Mouse (Mus musculus): ENCODE data around the gene Ptgr2. TPM values are rescaled to one million over a fixed set of nuclear protein-coding genes. Genes with fewer than 3 reads are reported as not detected.
"Not testable (repeated sequence)": the region's sequence is repeated elsewhere in the genome, so short reads cannot be mapped to it uniquely, and the experiment has no call there.

Ptgr2 gene
- polyA plus RNA-seq, 1 experiment from 2014 or later: 22.4 TPM

DNA sequence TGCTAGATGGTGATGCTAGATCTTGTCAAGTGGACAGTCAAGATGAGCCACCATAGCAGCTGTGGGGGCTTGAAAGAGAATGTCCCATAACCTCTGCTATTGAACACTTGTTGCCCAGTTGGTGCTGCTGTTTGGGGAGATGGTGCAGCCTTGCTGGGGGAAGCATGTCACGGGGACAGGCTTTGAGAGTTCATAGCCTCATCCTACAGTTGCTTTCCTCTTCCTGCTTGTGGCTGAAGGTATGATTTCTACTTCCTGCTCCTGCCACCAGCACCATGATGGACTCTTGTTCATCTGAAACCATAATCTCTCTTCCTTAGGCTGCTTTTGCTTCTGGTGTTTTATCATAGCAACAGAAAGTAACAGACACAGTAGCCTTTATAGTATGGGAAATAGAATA, 19.5 kb downstream of the Ptgr2 start:
- Histone ChIP-seq H3K4me1 (replicated peaks) (peaks cover under 1% of the 10 kb centered on the region), H3K4me3 (replicated peaks) (no peak overlapping the region), H3K27me3 (no peaks in the 10 kb centered on the region), H3K4me2 (no peak overlapping the region), H3K36me3 (replicated peaks) (peaks cover 80% of the 10 kb centered on the region), H3K27ac (replicated peaks) (no peak overlapping the region), H3K9ac (no peak overlapping the region), H3K9me3 (replicated peaks) (no peaks in the 10 kb centered on the region)
- 71% methylated on average over 1 of the region's 1 CpGs for WGBS (ENCODE audit: insufficient replicate concordance)
- ATAC-seq (ENCODE audit: insufficient read depth): no peak

DNA sequence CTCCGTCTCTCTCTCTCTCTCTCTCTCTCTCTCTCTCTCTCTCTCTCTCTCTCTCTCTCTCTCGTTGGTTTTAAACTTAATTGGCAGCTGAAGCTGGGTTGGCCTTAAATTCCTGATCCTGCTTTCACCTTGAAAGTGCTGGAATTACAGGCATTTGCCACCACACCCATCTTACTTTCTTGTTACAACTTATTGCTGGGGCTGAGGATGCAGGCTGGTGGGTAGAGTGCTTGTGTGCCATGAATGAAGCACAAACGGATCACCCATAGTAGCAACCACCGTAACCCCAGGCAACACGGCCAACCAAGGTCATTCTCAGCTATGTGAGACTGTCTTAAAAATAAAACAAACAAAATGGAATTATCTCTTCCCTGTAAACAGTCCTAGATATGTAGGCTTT, 26.3 kb downstream of the Ptgr2 start:
- WGBS (ENCODE audit: insufficient replicate concordance): 78% methylated on average over 4 of the region's 5 CpGs
- peaks cover 9% of the 10 kb centered on the region for H3K4me1 ChIP-seq (replicated peaks)

DNA sequence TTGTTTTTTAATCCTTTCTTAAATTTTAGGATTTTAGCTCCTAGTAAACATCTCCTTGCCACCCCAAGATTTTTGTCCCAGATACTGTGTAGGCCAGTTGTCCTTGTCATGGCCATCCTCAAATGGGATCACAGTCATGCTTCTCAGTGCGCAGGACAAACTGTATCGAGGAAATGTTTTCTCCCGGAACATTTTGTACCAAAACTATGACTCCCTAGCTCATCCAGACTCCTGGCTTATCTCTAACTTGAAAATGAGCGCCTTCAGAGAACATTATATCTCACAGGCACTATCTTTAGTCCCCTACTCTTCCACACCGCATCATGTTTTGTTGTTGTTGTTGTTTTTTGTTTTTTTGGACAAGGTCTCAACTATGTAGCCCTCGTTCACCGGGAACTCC, 31.0 kb downstream of the Ptgr2 start:
- Histone ChIP-seq H3K4me1 (replicated peaks) (peaks cover 42% of the 10 kb centered on the region), H3K9ac (peak overlapping the region; percentile 99), H3K4me3 (replicated peaks) (peak overlapping the region; percentile 95), H3K4me2 (peak overlapping the region; percentile 91), H3K36me3 (replicated peaks) (0 out of 2 replicates have a peak, but pooled peaks cover 11% of the 10 kb centered on the region), H3K27ac (replicated peaks) (peak overlapping the region; percentile 90), H3K27me3 (no peaks in the 10 kb centered on the region), H3K9me3 (replicated peaks) (no peaks in the 10 kb centered on the region)
- 37% methylated on average over 7 of the region's 7 CpGs for WGBS (ENCODE audit: insufficient replicate concordance)
- ATAC-seq (ENCODE audit: insufficient read depth): no peak

More for the DNA sequence above, 26.3 kb downstream of the Ptgr2 start:
- no peak overlapping the region for H3K4me3 ChIP-seq (replicated peaks)
- no peaks in the 10 kb centered on the region for H3K27me3 ChIP-seq
- ATAC-seq (ENCODE audit: insufficient read depth): no peak
- no peak overlapping the region for H3K4me2 ChIP-seq
- H3K36me3 ChIP-seq (replicated peaks): peaks cover 45% of the 10 kb centered on the region
- H3K9ac ChIP-seq: no peak overlapping the region
- H3K9me3 ChIP-seq (replicated peaks): no peaks in the 10 kb centered on the region
- H3K27ac ChIP-seq (replicated peaks): no peak overlapping the region

DNA sequence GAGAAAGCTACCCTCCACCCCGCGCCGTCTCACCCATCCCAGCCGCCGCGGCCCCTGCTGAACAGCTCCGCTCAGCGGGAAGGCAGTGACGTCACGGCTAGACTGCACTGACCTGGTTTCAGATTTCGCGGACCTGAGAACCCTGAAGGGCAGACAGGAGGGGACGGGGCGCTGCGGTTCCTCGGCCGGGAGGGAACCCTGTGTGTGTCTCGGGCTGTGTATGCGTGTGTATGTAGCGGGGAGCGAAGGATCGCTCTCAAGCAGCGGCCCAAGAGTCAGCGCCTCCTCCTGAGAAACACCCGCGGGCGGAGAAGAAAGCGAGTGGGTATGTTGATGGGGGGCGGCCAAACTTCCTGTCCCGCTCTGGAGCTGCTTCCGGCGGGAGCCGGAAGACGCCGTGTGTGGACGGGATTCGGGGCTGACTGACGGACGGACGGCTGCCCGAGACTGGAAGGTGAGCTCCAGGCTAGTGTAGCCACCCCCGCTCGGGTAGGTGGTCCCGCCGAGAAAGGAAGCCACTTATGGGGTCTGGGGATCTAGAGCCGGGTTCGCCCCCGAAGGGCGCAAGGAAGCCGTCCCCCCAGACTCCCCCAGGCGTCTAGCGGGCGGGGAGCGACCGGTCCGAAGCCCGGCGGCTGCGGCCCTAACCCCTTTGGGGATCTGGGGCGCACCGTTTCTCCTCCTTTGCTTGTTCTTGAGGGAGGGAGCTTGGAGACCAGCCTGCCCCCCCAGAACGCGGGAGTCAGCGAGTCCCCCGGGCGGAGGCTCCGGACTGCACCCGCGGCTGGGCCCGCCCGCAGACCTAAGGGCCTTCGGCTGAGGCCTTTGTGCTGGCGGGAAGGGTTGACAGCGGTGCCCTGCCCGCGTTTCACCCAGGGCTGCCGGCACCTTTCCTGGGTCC, 31.9 kb downstream of the Ptgr2 start, which contains the start of gene Zfp410:
Gene Zfp410 (plus strand): TSS at position 132 of the 901 bp plus-strand sequence.
- peak; percentile 86 for ATAC-seq (ENCODE audit: insufficient read depth)
- WGBS (ENCODE audit: insufficient replicate concordance): under 1% methylated on average over 76 of the region's 77 CpGs
- H3K36me3 ChIP-seq (replicated peaks): 0 out of 2 replicates have a peak, but pooled peaks cover 13% of the 10 kb centered on the region
- H3K4me1 ChIP-seq (replicated peaks): peaks cover 45% of the 10 kb centered on the region
- no peaks in the 10 kb centered on the region for H3K27me3 ChIP-seq
- H3K4me2 ChIP-seq: peak within 1 kb of the TSS; percentile 91
- peak within 1 kb of the TSS; percentile 90 for H3K27ac ChIP-seq (replicated peaks)
- H3K4me3 ChIP-seq (replicated peaks): peak within 1 kb of the TSS; percentile 95
- peak within 1 kb of the TSS; percentile 99 for H3K9ac ChIP-seq
- H3K9me3 ChIP-seq (replicated peaks): no peaks in the 10 kb centered on the region

- no peak overlapping the region for H3K9ac ChIP-seq
- H3K4me1 ChIP-seq (replicated peaks): no peaks in the 10 kb centered on the region; the same call in 1 of the 2 replicates
- no peaks in the 10 kb centered on the region for H3K27me3 ChIP-seq
- H3K4me3 ChIP-seq (replicated peaks): no peak overlapping the region
- 68% methylated on average over 4 of the region's 4 CpGs for WGBS (ENCODE audit: insufficient replicate concordance)
- no peak overlapping the region for H3K4me2 ChIP-seq
- no peak overlapping the region for H3K27ac ChIP-seq (replicated peaks)
- H3K9me3 ChIP-seq (replicated peaks): no peaks in the 10 kb centered on the region
- no peak for ATAC-seq (ENCODE audit: insufficient read depth)
- H3K36me3 ChIP-seq (replicated peaks): peaks cover 78% of the 10 kb centered on the region
Measured at GRCm38 (mm10) chr12:84327111-84327512, 42.1 kb downstream of the Ptgr2 start.

GRCm38 (mm10) chr12:84336963-84337625, 52.1 kb downstream of the Ptgr2 start:
- H3K27me3 ChIP-seq: no peaks in the 10 kb centered on the region
- no peaks in the 10 kb centered on the region for H3K4me1 ChIP-seq (replicated peaks)
- H3K4me3 ChIP-seq (replicated peaks): no peak overlapping the region
- no peak overlapping the region for H3K9ac ChIP-seq
- H3K4me2 ChIP-seq: no peak overlapping the region
- 42% methylated on average over 11 of the region's 11 CpGs for WGBS (ENCODE audit: insufficient replicate concordance)
- H3K9me3 ChIP-seq (replicated peaks): no peaks in the 10 kb centered on the region
- peaks cover 92% of the 10 kb centered on the region for H3K36me3 ChIP-seq (replicated peaks)
- no peak overlapping the region for H3K27ac ChIP-seq (replicated peaks)
- no peak for ATAC-seq (ENCODE audit: insufficient read depth)

DNA sequence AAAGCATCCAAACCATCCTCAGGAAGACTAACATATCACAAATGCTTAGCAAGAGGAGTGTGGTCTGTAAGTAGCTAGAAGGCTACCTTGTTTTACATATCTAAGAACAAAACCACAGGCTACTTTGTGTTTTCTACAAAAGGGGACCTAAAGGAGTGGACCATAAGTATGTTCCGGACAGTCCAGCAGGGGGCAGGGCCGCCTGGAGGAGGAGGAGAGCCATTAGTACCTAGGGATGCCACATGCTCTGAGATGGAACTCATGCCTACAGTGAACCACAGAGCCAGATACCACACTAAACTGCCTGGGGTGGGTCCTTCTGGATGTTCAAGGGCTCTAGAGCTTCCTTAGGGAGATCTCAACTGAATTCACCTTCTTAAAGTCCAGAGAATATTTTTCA, 62.2 kb downstream of the Ptgr2 start:
- Histone ChIP-seq H3K36me3 (replicated peaks) (peaks cover 42% of the 10 kb centered on the region), H3K27me3 (no peaks in the 10 kb centered on the region), H3K27ac (replicated peaks) (no peak overlapping the region), H3K4me2 (no peak overlapping the region), H3K9me3 (replicated peaks) (no peaks in the 10 kb centered on the region), H3K4me1 (replicated peaks) (no peaks in the 10 kb centered on the region), H3K9ac (no peak overlapping the region), H3K4me3 (replicated peaks) (no peak overlapping the region)
- no peak; the same call in 1 of the 2 replicates for ATAC-seq (ENCODE audit: insufficient read depth)
- 42% methylated on average over 2 of the region's 2 CpGs for WGBS (ENCODE audit: insufficient replicate concordance)

GRCm38 (mm10) chr12:84358699-84359098, 73.7 kb downstream of the Ptgr2 start:
- not testable (repeated sequence) for H3K9ac ChIP-seq; ATAC-seq (ENCODE audit: insufficient read depth); H3K4me3 ChIP-seq (replicated peaks); H3K27me3 ChIP-seq; H3K9me3 ChIP-seq (replicated peaks)
- H3K4me2 ChIP-seq: peak overlapping the region; percentile 53
- H3K27ac ChIP-seq (replicated peaks): peak overlapping the region; percentile 75
- H3K4me1 ChIP-seq (replicated peaks): peaks cover 57% of the 10 kb centered on the region
- H3K36me3 ChIP-seq (replicated peaks): peaks cover 16% of the 10 kb centered on the region; the same call in 1 of the 2 replicates
- 29% methylated on average over 2 of the region's 2 CpGs for WGBS (ENCODE audit: insufficient replicate concordance)

DNA sequence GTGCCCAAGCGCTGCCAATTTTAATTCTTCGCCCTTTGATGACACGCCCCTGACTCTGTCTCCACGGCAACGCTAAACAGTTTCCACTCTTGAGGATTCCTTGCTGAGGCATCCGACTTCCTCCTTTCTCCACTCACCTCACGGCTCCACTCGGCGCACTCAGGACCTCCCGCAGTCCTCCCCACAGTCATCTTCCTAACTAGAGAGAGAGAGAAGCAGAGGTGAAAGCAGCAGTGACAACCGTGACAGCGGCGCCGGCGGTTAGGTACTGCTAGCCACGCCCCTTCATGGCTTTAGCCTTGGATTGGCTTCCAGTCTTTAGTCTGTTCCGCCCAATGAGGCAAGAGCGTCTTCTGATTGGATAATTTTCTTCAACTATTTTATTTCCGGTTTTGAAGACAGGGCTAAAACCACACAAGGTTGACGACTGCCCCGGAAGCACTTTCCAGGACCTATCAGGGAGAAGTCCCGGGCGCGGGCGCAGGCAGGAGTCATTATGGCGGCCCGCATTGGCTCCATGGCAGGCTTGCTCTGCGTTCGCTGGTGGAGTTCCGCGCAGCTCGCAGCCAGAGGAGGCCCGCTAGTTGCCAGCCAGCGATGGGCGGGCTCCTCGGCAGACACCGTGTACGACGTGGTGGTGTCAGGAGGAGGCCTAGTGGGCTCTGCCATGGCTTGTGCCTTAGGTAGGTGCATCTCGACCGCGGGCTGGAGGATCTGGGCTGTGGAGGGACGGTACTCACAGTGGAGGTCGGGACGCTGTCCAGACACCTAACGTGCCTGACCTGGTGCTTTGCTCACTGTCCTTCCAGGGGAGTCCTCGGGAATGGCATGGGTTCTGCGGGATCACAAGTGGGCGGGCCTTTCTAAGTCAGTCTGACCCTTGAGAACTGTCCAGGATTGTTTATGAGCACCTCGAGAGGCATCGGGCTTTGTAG, 76.8 kb downstream of the Ptgr2 start, which contains the start of the genes Coq6 and Fam161b:
Gene Coq6 (plus strand): TSS at position 103 of the 935 bp plus-strand sequence.
Gene Fam161b (minus strand): TSS at position 279 of the 935 bp plus-strand sequence.
- no peaks in the 10 kb centered on the region for H3K9me3 ChIP-seq (replicated peaks)
- ATAC-seq (ENCODE audit: insufficient read depth): peak; percentile 95
- H3K4me1 ChIP-seq (replicated peaks): peaks cover 66% of the 10 kb centered on the region
- WGBS (ENCODE audit: insufficient replicate concordance): under 1% methylated on average over 51 of the region's 51 CpGs
- H3K9ac ChIP-seq: peak within 1 kb of the TSS; percentile 71
- H3K27ac ChIP-seq (replicated peaks): peak within 1 kb of the TSS; percentile 73
- peak within 1 kb of the TSS; percentile 87 for H3K4me3 ChIP-seq (replicated peaks)
- peaks cover under 1% of the 10 kb centered on the region for H3K36me3 ChIP-seq (replicated peaks)
- H3K4me2 ChIP-seq: peak within 1 kb of the TSS; percentile 93
- no peaks in the 10 kb centered on the region for H3K27me3 ChIP-seq

DNA sequence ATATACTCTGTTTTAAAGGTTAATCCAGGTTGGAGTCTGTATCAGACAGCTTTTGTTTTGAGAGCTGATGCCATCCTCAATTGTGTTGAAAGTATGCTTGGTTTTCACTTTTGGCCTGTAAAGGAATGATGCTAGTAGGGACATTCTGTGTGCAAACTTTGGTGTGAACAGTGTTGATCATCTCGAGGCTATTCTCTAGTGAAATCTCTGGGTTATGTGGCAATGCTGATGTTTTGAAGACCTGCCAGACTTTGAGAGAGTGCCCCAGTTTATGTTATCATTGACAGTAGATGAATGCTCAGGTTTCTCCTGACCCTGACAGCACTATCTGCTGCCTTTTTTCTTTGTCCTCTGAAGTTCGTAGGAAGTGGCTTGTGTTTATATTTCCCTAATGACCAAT, 77.8 kb downstream of the Ptgr2 start:
- WGBS (ENCODE audit: insufficient replicate concordance): 28% methylated on average over 2 of the region's 2 CpGs
- no peak for ATAC-seq (ENCODE audit: insufficient read depth)
- peaks cover 64% of the 10 kb centered on the region for H3K4me1 ChIP-seq (replicated peaks)

More for the DNA sequence above, 77.8 kb downstream of the Ptgr2 start:
- Histone ChIP-seq H3K4me3 (replicated peaks) (peak overlapping the region; percentile 87), H3K4me2 (peak overlapping the region; percentile 93), H3K27ac (replicated peaks) (no peak overlapping the region), H3K9me3 (replicated peaks) (no peaks in the 10 kb centered on the region), H3K36me3 (replicated peaks) (peaks cover 11% of the 10 kb centered on the region), H3K27me3 (no peaks in the 10 kb centered on the region), H3K9ac (no peak overlapping the region)
